Mouse (Mus musculus): Measurements from ENCODE around the gene Bend3. TPM values are rescaled to one million over a fixed set of nuclear protein-coding genes. Genes with fewer than 3 reads are reported as not detected.

Gene Bend3
- polyA plus RNA-seq, 1 experiment from 2014 or later: 2.8 TPM

DNA sequence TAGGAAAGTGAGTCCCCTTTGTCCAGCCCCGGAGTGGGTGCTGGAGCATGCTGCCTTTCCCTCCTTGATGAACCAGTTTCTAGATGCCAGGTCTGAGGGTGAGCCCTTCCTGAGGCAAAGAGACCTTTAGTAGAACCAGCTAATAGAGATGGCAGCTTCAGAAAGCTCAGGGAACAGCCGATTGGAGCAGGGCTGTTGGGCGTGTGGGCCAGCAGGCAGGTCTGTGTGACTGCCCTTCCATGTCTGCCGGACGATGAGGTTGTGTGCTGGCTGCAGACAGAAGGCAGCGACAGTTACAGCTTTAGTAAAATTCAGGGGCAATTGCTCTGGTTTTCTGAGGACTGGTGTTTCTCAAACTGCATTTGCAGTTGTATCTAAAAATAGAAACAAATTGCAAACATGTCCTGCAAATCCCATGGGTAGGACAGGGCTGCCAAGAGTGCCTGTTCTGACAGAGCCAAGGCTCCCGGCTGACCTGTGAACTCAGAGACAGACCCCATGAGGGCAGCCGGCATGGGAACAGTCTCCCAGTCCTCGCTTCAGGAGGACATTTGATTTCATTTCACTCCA is 4.9 kb downstream of the Bend3 start:
- DNase-seq (ENCODE audit: low spot score): no peak
- H3K9ac ChIP-seq (ENCODE audit: low read depth, low read length): 0 out of 2 replicates have a peak overlapping the region, but pooled peaks have one; percentile 27
- peaks cover 15% of the 10 kb centered on the region; the same call in 1 of the 2 replicates for H3K4me1 ChIP-seq (replicated peaks; ENCODE audit: insufficient read depth, low read length)

DNA sequence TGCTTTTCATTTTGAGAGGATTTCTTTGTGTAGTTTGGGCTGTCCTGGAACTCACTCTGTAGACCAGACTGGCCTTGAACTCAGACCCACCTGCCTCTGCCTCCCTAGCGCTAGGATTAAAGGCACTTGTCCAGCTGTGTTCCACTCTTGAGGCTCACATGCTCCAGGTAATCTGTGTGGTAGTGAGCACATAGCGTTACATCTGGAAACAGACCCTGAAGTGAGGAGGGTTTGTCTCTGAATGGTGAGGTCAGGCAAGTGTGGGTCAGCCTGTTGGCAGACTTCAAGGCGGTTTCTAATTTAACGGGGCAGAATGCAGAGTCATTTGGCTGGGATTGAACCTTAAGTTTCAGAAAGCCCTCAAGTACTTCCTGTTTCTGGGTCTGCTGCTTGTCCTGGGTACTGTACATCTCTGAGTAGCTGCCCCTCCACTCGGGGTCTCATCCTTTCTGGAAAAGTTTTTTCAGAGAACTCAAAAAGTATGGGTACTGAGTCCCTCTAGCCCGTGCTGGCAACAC is 7.2 kb downstream of the Bend3 start:
- no peak for ATAC-seq (replicated peaks; ENCODE audit: low FRiP score, low read depth)
- H3K4me1 ChIP-seq (replicated peaks; ENCODE audit: insufficient read depth, low read length): peaks cover 27% of the 10 kb centered on the region; the same call in 1 of the 2 replicates
- no peak overlapping the region for H3K4me2 ChIP-seq (ENCODE audit: low read length)
- no peaks in the 10 kb centered on the region for H3K36me3 ChIP-seq (ENCODE audit: insufficient read depth, low read length)
- no peaks in the 10 kb centered on the region for H3K27me3 ChIP-seq (ENCODE audit: insufficient read depth, low read length)
- H3K9ac ChIP-seq (ENCODE audit: low read depth, low read length): no peak overlapping the region
- H3K27ac ChIP-seq: no peak overlapping the region
- no peak for DNase-seq (ENCODE audit: low spot score)
- no peak for TF ChIP-seq CTCF (IDR thresholded peaks at IDR 0.05; ENCODE audit: low read depth)
- whole genome bisulfite sequencing: 73% methylated on average over 6 of the region's 6 CpGs
- H3K9me3 ChIP-seq (replicated peaks; ENCODE audit: low read length): no peaks in the 10 kb centered on the region
- H3K4me3 ChIP-seq (replicated peaks; ENCODE audit: low read depth, low read length): no peak overlapping the region

More for the DNA sequence above, 4.9 kb downstream of the Bend3 start:
- H3K9me3 ChIP-seq (replicated peaks; ENCODE audit: low read length): no peaks in the 10 kb centered on the region
- H3K4me3 ChIP-seq (replicated peaks; ENCODE audit: low read depth, low read length): no peak overlapping the region
- 27% methylated on average over 9 of the region's 9 CpGs for WGBS
- no peaks in the 10 kb centered on the region for H3K27me3 ChIP-seq (ENCODE audit: insufficient read depth, low read length)
- no peak for TF ChIP-seq CTCF (IDR thresholded peaks at IDR 0.05; ENCODE audit: low read depth)
- ATAC-seq (replicated peaks; ENCODE audit: low FRiP score, low read depth): no peak
- peak overlapping the region; percentile 33 for H3K4me2 ChIP-seq (ENCODE audit: low read length)
- H3K36me3 ChIP-seq (ENCODE audit: insufficient read depth, low read length): no peaks in the 10 kb centered on the region
- H3K27ac ChIP-seq: peak overlapping the region; percentile 77

DNA sequence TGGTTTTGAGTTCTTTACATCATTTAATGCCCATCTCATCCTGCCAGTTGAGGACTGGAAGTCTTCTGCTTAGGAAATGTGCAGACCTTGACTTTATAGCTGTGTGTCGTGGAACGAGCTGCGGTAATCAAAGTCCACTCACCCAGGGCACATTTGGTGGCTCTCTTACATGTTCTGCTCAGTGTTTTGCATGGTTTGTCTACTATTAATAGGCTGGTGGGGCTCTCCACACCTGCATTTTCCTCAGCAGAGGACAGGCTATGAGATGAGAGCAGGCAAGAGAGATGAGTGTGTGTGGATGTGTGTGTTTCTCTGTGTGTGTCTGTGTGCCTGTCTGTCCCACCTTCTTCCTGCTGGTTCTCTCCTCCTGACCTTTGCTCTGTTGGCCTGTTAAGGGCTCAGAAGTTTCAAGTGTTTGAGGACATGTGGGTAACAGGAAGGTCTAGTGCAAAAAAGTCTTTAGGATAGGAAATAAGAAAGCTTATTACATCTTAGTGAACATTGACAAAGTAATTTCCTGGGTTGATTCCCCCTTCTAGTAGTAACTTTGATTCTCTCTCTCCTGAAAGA is 8.9 kb downstream of the Bend3 start:
- no peak overlapping the region for H3K9ac ChIP-seq (ENCODE audit: low read depth, low read length)
- no peak overlapping the region for H3K27ac ChIP-seq
- DNase-seq (ENCODE audit: low spot score) (no peak), ATAC-seq (replicated peaks; ENCODE audit: low FRiP score, low read depth) (no peak)
- TF ChIP-seq CTCF (IDR thresholded peaks at IDR 0.05; ENCODE audit: low read depth): no peak
- H3K4me3 ChIP-seq (replicated peaks; ENCODE audit: low read depth, low read length): no peak overlapping the region
- 55% methylated on average over 3 of the region's 3 CpGs for whole genome bisulfite sequencing
- no peaks in the 10 kb centered on the region for H3K9me3 ChIP-seq (replicated peaks; ENCODE audit: low read length)
- H3K27me3 ChIP-seq (ENCODE audit: insufficient read depth, low read length): no peaks in the 10 kb centered on the region
- no peak overlapping the region for H3K4me2 ChIP-seq (ENCODE audit: low read length)
- H3K36me3 ChIP-seq (ENCODE audit: insufficient read depth, low read length): no peaks in the 10 kb centered on the region
- peaks cover 22% of the 10 kb centered on the region; the same call in 1 of the 2 replicates for H3K4me1 ChIP-seq (replicated peaks; ENCODE audit: insufficient read depth, low read length)

DNA sequence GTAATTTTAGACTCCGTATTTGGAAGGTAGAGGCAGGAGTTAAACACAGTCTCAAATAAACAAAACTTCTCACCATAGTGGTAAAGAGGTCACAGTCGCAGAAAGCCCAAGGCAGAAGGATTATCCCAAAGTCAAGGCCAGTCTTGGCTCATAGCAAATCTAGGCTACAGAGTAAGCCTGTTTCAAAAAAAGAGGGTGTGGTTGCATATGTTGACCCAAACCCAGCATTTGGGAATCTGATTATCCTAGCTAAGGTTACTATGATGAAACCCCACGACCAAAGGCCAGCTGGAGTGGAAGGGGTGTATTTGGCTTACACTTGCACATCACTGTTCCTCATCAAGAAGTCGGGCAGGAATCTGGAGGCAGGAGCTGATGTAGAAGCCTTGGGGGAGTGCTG is 9.6 kb downstream of the Bend3 start:
- no peaks in the 10 kb centered on the region for H3K27me3 ChIP-seq (ENCODE audit: insufficient read depth, low read length)
- ATAC-seq (replicated peaks; ENCODE audit: low FRiP score, low read depth) (no peak), DNase-seq (ENCODE audit: low spot score) (no peak)
- no peak overlapping the region for H3K4me3 ChIP-seq (replicated peaks; ENCODE audit: low read depth, low read length)
- WGBS: 65% methylated on average over 4 of the region's 4 CpGs
- no peak for TF ChIP-seq CTCF (IDR thresholded peaks at IDR 0.05; ENCODE audit: low read depth)
- peaks cover 22% of the 10 kb centered on the region; the same call in 1 of the 2 replicates for H3K4me1 ChIP-seq (replicated peaks; ENCODE audit: insufficient read depth, low read length)
- no peak overlapping the region for H3K4me2 ChIP-seq (ENCODE audit: low read length)
- no peak overlapping the region for H3K9ac ChIP-seq (ENCODE audit: low read depth, low read length)
- H3K27ac ChIP-seq: no peak overlapping the region
- H3K36me3 ChIP-seq (ENCODE audit: insufficient read depth, low read length): no peaks in the 10 kb centered on the region
- no peaks in the 10 kb centered on the region for H3K9me3 ChIP-seq (replicated peaks; ENCODE audit: low read length)

DNA sequence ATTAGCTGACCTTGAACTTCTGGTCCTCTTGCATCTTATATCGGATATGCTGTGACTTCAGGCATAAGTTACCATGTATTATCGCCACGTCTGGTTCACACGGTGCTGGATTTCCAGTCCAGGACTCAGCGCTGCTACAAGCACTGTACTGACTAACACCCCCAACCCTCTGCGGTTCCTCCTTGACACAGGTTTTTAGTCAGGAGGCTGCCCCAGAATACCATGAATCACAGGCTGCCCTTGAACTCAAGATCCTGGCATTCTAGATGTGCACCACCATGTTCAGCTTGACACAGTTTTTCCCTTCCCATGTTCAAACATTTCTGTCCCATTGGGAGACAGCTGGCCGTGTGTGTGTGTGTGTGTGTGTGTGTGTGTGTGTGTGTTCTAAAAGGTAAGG is 10.5 kb downstream of the Bend3 start:
- no peak for TF ChIP-seq CTCF (IDR thresholded peaks at IDR 0.05; ENCODE audit: low read depth)
- 76% methylated on average over 7 of the region's 7 CpGs for WGBS
- peaks cover 16% of the 10 kb centered on the region; the same call in 1 of the 2 replicates for H3K4me1 ChIP-seq (replicated peaks; ENCODE audit: insufficient read depth, low read length)

DNA sequence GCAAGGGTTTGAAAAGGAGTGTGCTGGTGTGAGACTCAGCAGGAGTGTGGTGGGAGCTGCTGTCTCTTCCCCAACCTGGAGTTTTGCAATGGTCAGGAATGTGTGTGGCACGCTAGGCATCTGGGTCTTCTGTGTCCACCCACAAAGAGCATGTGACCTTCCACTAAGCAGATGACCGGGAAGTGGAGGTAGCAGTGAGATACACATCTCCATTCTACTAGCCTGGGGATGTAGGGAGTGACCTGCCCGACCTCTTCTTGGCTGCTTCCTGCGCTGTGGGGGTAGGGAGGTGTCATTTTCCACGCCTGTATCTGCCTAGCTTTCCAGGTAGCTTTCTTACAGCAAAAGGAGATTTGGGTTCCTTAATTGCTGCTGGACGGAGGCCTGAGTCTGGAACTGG is 10.9 kb downstream of the Bend3 start:
- peak; percentile 55; the same call in 1 of the 2 replicates for ATAC-seq (replicated peaks; ENCODE audit: low FRiP score, low read depth)

More for the DNA sequence above, 10.5 kb downstream of the Bend3 start:
- no peak for DNase-seq (ENCODE audit: low spot score)
- Histone ChIP-seq H3K4me3 (replicated peaks; ENCODE audit: low read depth, low read length) (no peak overlapping the region), H3K27ac (0 out of 2 replicates have a peak overlapping the region, but pooled peaks have one; percentile 22), H3K9ac (ENCODE audit: low read depth, low read length) (no peak overlapping the region), H3K36me3 (ENCODE audit: insufficient read depth, low read length) (no peaks in the 10 kb centered on the region), H3K27me3 (ENCODE audit: insufficient read depth, low read length) (no peaks in the 10 kb centered on the region), H3K4me2 (ENCODE audit: low read length) (no peak overlapping the region), H3K9me3 (replicated peaks; ENCODE audit: low read length) (no peaks in the 10 kb centered on the region)
- ATAC-seq (replicated peaks; ENCODE audit: low FRiP score, low read depth): no peak

More for the DNA sequence above, 10.9 kb downstream of the Bend3 start:
- peak; percentile 40 for DNase-seq (ENCODE audit: low spot score)
- no peak overlapping the region for H3K9ac ChIP-seq (ENCODE audit: low read depth, low read length)
- no peaks in the 10 kb centered on the region for H3K9me3 ChIP-seq (replicated peaks; ENCODE audit: low read length)
- WGBS: 19% methylated on average over 6 of the region's 6 CpGs
- no peak overlapping the region for H3K4me3 ChIP-seq (replicated peaks; ENCODE audit: low read depth, low read length)
- no peaks in the 10 kb centered on the region for H3K27me3 ChIP-seq (ENCODE audit: insufficient read depth, low read length)
- H3K36me3 ChIP-seq (ENCODE audit: insufficient read depth, low read length): no peaks in the 10 kb centered on the region; the same call in 1 of the 2 replicates
- peaks cover 16% of the 10 kb centered on the region; the same call in 1 of the 2 replicates for H3K4me1 ChIP-seq (replicated peaks; ENCODE audit: insufficient read depth, low read length)
- no peak for TF ChIP-seq CTCF (IDR thresholded peaks at IDR 0.05; ENCODE audit: low read depth)
- H3K4me2 ChIP-seq (ENCODE audit: low read length): no peak overlapping the region
- peak overlapping the region; percentile 64; the same call in 1 of the 2 replicates for H3K27ac ChIP-seq

Measured in kidney, postnatal 0 days (tissue).